Mouse (Mus musculus) gastrocnemius, postnatal 36 days (tissue): Measurements from ENCODE around the gene BC004004. TPM values are rescaled to one million over a fixed set of nuclear protein-coding genes. Genes with fewer than 3 reads are reported as not detected.
"Not testable (repeated sequence)": the region's sequence is repeated elsewhere in the genome, so short reads cannot be mapped to it uniquely, and the experiment has no call there.

Experiments used
- DNase-seq, 2 experiments: peaks; one replicate each; pipeline ENCODE4 v3.0.0; 2022
- intact Hi-C: fragments of 180-260 bp; cut with DNase I; formaldehyde crosslinking; loops from one replicate; pipeline ENCODE4 v1.15.1; 2025
- total RNA-seq, 2 experiments: library from RNA; stranded (reverse); gene quantifications; 2 replicates each; pipeline ENCODE4 v1.2.3; 2021

The BC004004 gene
- total RNA-seq, 2 experiments from 2014 or later: 104 to 106 TPM

DNA sequence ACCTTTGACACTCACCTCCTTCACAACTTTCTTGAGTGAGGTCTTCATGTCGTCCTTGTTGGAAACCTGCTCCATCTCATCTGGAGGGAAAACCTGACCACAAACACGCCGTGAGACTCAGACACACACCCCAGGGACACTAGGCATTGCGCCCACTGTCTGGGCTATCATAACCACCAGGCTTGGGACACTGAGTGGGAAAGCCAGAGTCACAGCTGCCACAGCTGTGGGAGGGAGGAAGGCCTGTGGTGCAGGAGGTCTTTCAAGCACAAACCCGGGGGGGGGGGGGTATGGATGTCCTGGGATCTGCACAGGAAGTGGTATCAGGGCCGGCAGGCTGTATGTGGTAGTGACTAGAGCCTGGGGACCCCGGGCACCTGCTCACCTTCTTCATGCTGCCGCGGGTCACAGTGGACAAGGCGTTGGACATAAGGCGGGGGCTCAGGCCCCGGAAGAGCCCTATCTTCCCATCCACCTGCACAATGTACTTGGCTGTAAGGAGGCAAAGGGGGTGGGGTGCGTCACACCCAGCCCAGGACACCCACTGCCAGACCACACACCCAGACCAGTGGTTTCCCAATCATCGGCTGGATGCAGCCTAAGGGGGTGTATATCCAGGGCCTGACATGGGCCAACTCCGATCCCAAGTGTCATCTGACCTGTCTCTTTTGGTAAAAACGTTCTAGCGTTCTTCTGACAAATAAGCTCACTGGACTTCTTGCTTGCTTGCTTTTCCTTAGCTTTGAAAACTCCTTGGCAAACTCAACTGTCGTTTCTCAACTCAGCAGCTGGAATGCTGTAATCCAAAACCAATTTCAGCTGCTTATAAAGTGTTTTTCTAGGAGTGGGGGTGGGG lies 72.0 kb downstream of the BC004004 start:
- intact Hi-C loops: no loop called here
- DNase-seq: peak; percentile 39 to 49

DNA sequence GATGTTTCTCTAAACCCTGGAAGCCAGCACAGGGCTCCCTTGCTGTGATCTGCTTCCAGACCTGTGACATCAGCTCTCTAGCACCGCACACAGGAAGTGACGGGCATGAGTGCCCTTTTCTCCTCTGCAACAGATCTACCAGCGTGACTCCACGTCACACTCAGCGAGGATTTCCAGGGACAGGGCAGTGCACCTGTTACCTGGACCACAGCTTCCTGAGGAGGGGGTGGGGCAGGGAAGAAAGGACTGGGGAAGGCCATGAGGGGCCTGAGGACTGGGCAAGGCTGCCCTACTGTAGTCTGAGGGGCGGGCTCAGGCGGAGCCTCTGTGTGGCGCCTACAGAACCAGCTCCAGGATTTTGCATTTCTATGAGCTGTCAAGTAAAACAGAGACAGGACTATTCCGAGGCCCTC lies 73.0 kb downstream of the BC004004 start:
- intact Hi-C loops: no loop called here

DNA sequence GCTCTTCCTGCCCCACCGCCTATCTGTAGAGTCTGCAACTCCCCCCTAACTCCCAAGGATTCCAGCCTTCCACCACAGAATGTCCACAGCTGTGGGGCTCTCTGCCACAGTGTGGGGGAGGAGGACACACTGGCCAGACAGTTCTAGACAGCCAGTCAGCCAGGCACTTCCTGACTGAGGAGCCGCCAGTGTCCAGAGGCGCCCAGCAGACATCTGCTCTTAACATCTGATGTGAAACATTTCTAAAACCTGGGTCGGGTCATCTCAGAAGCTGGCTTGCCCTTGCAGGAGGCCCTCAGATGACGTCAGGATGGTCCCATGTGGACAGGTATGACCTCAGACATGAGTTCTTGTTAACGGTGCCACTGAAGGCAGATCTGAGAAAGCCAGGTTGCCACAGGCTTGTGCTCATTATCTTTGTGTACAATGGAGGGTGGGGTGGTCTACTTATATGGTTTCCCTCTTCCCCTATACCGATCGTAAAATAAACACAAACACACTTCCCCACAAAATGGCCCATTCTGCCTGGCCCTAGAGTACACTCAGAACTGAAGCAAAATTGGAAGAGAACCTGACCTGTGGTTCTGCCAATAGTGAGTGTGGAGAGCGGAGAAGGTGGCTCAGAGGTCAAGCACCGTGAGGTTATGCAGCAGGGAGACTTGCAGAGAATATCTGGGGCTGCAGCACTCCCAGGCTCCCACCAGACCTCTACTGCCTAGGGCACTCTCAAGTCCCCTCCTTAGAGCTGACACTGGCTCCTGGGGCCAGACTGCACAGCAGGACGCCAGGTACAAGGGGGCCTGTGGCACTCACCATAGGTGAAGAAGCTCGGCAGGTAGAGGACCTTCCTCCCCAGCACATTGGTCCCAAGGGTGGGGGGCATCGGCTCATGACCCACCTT lies 73.7 kb downstream of the BC004004 start:
- peak; percentile 54 to 64 for DNase-seq
- intact Hi-C loops: no loop called here

More for the DNA sequence above, 73.0 kb downstream of the BC004004 start:
- peak in 1 of 2 experiments; percentile 28 for DNase-seq

DNA sequence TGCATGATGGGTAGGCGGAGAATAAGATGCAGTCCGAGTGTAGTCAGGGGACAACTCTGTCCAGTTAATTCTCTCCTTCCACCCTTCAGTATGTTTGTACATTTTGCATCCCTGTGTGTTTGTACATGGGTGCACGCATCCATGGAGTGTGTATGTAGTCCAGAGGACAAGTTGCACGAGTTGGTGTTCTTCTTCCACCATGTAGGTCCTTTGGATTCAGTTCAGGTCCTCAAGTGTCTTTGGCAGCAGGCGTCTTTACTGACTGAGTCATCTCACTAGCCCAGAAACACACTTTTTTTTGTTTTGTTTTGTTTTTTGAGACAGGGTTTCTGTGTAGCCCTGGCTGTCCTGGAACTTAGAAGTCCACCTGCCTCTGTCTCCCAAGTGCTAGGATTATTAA lies 74.7 kb downstream of the BC004004 start:
- intact Hi-C loops: no loop called here
- DNase-seq: no peak

DNA sequence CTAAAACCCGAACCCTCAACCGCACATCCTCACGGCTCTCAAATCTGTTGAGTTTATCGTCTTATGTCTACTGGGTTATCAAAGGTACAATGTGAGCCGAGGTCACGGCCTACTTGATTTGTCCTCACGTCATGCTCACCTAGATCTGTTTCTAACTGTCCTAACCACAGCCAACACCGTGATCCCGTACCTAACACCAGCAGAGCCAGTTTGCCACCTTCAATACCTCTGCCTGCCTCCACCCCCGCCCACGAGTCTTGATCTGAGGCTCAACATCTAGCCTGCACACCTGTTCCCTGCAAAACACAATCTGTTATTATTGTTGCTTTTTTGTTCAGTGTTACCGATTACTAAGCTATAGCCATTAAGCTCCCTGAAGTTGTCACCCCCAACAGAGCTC lies 76.7 kb downstream of the BC004004 start:
- intact Hi-C loops: no loop called here
- DNase-seq: no peak

DNA sequence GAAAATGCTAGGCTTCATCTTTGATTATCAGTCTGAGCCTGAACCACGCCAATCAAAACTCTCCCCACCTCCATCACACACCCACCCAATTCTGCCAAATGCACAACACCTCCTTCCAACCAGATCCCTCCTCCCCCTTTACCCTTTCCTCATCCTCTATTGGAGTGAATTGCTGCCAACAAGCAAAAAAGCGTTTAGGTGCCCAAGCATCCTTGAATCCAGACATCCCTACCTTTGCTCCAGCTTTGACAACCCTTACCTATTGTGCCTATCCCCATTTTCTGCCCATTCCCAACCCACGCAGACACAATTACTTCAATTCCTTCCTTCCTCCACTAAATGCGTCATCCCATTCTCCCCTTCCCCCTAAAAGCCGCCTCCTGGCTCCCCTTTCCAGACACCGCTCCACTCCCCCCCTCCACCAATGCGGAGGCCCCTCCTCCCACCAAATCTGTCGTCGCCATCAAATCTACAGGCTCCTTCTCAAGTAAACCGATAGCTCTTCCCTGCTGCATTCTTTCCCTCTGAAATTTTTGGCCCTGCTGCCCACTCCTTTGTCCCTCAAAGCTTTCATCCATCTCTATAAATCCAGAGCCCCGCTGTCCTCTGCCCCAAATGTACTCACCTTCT lies 78.0 kb downstream of the BC004004 start:
- DNase-seq: no peak
- intact Hi-C loops: no loop called here

DNA sequence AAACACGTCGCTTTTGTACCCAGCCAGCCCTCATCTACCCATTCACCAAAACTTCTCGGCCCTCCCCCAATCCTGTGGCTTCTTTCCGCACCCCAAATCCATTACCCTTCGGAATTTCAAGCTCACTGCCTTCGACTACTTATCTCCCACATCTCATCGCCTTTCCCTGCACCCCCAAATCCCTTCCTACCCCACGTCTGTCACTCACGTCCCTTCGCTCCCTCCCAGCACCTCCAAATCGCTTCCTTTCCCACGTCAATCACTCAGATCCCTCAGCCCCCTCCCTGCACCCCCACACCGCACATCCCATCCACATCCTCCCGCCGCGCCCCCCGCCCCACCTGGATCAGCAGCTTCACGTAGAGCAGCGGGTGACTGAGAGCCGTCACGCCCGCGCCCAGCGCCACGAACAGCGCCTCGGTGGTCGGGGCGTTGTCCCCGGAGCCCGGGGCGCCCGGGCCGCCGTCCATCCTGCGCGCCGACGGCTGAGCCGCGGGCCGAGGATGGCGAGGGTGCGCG lies 78.6 kb downstream of the BC004004 start:
- intact Hi-C loops: no loop called here

DNA sequence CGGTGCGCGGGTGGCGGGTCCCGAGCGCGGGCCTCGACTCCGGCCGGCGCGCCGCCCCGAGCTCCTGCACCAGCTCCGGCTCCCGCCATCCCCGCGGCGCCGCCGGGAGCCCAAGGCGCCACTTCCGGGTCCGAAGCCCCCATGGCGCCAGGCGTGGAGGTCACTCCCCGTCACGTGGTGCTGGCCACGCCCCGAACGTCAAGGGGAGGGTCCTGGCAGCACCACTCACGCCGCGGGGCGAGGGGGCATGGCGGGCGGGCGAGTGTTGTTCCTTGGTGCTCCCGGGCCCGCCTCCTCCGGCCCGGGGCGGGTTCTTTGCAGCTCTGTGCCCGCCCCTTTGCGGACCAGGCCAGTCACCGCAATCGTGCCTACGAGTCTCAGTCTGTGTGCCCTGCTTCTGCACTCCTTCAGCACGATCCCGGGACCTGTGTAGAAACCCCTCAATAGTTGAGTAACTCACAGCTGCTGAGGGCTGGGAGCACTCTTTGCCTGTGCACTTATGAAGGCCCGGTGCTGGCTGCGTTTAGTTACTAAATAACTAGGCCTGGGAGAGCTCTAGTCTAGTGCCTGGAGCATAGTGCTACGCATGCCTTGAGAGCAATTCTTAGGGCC lies 79.2 kb downstream of the BC004004 start, which contains the start of gene Mtch1:
TSS of gene Mtch1 (minus strand) at position 290 of the 612 bp plus-strand sequence.
- DNase-seq: peak; percentile 99
- intact Hi-C loops: no loop called here

More for the DNA sequence above, 78.6 kb downstream of the BC004004 start:
- DNase-seq: no peak

DNA sequence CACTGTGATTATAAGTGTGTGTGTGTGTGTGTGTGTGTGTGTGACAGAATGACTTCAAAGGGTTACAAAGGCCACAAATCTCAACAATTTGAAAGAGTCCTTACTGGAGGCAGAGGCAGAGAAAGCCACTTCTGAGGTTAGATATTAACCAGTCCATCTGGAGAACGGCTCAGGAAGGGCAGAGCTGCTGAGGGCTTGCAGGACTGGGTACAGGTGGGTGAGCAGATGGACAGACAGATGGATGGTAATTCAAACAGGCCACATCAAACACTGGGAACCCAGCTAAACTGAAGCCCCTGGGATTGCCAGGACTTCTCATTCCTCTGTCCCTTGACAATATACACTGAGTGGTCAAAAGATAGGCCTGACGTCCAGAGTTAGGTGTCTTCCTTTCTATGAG lies 80.4 kb downstream of the BC004004 start:
- no peak for DNase-seq
- intact Hi-C loops: no loop called here

DNA sequence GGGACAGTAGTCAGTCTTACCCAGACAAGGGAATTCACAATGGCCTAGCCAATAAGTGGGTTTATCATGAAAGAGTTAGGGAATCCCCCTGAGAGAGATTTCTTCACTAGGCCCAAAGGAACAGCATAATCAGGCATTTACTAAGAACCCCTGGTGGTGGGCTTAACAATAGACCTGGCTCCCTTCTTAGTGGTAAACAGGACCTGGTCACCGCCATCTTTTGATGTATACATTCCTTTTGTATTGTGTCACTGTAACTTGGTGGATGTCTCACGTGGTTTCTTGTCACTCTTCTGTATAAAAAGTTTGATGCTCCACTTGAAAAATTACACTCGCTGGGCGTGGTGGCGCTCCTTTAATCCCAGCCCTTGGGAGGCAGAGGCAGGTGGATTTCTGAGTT lies 82.5 kb downstream of the BC004004 start:
- intact Hi-C loops, DNase-seq: not testable (repeated sequence)

DNA sequence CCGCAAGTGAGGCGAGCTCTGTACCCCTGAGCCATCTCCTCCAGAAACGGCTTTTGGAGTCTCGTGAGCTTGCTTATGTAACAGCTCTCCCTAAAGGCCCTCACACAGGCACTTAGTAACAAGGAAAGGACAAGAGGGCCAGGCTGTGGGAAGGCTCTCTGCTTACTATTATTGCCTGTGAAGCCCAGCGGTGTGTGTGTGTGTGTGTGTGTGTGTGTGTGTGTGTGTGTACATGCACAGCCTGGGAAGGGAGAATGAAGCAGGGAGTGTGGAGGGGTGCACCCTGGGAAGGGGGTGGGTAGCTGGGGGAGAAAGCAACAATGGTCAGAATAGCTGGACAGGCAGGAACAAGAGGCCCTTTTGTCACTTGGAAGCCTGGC lies 86.9 kb downstream of the BC004004 start:
- no peak for DNase-seq
- intact Hi-C loops: no loop called here

DNA sequence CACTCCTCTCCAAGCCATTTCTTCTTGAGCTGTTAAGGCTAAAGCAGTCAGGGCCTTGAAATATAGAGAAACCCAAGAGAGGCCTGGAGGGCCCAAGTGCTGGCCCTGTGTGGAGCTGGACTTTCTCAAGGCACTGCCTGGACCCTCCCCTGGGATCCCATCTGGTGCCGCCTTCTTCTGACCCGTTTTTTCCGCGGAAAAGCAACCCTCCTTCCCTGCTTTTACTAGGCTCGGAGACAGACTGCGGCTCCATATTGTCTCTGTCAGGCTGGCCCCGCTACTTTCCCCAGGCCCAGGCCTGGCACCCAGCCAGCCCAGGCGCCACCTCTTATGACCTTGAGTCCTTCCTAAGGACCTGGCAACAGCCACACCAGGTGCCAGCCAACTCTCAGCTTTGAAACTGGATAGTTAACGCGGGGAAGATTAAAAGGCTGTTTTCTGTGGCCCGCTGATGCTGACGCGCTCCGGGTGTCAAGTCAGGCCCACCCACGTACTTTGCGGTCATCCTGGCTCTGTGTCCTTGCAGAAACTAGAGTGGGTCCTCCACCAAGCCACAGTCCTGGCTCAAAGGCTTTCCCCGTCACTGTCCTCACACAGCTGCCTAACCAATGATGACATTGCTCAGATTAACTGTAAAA lies 87.4 kb downstream of the BC004004 start:
- intact Hi-C loops: no loop called here
- DNase-seq: peak; percentile 66

DNA sequence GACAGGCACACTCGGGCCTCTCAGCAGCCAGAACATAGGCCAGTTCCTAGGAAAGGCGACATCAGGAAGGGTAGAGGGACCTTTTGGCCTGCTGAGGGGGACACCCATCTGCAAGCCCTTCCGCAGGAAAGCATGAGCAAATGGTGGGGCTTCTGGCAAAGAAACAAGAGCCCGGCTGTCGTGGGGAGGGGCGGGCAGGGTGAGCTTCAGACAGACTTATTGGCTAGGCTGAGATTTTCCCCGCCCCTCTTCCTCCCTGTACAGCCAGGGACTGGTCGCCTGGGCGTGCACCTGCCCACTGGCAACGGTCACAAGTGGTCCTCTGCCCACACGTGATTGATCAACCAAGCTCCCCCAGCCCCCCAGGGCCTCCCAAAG lies 87.9 kb downstream of the BC004004 start:
- intact Hi-C loops: no loop called here
- DNase-seq: peak; percentile 62 to 63

DNA sequence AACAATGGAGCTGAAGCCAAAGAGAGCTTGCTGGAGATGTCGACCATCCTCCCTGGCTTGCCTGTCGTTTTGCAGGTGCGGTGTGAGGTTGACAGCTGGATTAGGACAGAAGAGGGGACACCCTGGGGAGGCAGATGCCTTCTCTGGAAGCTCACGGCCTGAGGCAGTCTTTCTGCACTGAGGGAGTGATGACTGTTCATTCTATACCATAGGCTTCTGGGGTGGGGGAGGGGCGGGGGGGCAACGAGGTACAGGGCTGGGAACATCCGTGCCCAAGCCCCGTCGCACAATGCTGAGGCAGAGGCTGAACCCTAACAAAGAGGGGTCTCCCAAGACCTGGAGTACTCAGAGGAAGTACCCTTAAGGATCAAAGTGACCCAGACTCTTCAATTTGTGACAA lies 88.3 kb downstream of the BC004004 start:
- intact Hi-C loops: no loop called here
- DNase-seq: no peak

DNA sequence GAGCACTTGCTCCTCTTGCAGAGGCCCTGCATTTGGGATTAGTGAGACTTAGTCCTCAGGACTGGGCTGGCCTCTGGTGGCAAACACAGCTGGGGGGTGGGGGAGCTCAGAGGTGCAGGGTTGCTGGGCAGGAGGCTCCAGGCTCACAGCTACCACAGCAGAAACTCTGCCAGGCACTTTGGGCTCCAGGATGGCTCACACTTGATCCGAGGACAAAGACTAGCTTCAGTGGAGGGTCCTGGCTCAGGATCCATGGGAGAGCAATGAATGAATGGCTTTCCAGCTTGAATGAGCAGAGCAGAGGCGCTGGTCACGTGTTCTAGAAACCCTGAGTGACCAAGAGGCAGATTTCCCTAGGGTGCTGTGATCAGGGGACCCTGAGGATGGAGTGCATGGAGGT lies 90.3 kb downstream of the BC004004 start:
- no peak for DNase-seq
- intact Hi-C loops: no loop called here

DNA sequence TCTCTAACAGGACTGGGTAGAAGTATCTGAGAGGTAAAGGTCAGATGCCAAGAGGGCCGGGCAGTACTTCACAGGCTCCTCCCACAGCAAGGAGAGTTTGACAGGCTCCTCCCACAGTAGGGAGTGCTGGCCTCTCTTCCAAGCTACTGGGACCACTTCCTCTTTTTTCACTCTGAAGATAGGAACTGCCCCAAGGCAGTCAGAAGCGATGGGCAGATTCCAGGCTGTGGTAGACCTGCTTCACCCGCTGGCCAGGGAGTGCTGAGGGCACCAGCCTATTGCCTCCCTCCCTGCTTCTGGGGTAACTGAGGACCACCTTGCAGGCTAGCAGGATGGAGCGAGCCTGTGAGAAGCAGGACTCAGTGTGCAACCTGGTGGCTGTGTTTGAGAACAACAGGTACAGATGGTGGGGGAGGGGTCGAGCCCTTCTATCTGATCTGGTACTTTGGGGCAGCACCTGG lies 92.2 kb downstream of the BC004004 start, which contains the start of gene Fgd2:
TSS of gene Fgd2 (plus strand) at position 154 of the 461 bp plus-strand sequence.
- no peak for DNase-seq
- intact Hi-C loops: no loop called here

DNA sequence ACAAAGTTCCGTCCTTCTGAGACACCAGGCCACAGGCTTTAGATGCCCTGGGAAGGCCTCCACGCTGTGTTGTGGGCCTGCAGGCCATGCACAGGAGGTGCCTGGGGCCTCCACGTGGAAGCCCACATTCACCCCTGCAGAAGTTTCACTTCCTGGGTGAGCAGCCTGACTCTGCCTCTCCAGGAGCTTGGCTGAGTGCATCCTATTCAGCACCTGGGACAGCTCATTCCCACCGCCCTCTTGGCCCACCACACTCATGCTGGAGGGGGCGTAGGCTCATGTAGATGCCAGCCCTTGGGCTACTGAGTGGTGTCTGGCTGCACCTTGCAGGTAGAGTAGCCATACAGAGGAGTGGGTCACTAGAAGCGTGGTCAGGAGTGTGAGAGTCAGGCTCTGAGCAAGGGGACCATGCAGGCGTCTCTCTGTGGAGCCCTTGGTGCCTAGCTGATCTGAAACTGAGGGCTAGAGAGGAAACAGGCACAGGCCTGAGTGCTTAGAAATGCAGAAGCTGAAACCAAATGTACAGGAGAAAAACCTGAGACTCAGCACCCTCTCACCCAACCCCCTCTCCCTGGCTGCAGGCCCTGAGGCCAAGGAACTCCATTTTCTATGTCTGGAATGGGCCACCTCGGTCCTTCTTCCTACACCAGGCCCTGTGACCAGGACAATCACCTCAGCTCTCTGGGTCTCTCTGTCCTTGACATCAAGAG lies 93.5 kb downstream of the BC004004 start:
- DNase-seq: no peak
- intact Hi-C loops: no loop called here

DNA sequence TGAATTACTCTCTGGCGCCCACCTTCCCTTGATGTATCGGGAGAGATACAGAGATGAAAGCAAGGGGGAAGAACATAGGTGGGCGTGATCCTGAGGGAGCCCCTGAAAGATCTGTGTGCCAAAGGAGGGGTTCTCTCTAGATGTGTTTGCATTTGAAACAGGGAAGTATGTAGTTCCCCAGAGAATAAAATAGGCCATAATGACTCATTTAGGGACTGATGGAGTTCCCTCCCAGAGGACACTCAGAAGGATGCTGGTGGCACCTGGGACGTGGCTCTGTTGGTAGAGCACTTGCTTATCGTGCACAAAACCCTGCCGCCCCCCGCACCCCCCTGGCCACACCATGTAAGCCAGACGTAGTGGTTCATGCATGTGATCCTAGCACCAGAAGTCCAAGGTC lies 94.5 kb downstream of the BC004004 start:
- intact Hi-C loops: no loop called here
- no peak for DNase-seq
